Mouse (Mus musculus) adrenal gland, adult 2 months (tissue): ENCODE measurements at regions not wholly inside any gene's neighbourhood (a gene's known extent, or its start where the extent isn't known, plus 50 kb on each side); places are given as distances from the start of the nearest gene placed in this dataset.

Experiments
- DNase-seq: peaks from one replicate; pipeline ENCODE4 v3.0.0; 2021

DNA sequence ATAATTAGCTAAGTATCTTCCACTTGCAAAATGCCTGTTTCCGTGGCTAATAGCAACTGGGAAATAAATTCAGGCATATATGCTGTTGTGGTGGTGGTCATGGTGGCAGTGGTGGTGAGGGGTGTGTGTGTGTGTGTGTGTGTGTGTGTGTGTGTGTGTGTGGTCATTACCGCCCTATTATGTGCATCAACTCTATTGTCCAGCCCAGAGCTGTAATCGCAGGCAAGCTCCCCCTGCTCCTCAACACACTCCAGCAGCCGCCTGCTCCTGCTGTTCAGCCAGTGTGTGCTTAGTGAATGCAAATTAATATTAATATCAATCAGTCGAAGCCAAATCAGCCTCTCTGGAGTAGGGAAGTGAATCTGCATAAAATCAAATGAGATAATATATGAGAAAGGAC lies 152.9 kb upstream of the Zic3 start:
- no peak for DNase-seq

DNA sequence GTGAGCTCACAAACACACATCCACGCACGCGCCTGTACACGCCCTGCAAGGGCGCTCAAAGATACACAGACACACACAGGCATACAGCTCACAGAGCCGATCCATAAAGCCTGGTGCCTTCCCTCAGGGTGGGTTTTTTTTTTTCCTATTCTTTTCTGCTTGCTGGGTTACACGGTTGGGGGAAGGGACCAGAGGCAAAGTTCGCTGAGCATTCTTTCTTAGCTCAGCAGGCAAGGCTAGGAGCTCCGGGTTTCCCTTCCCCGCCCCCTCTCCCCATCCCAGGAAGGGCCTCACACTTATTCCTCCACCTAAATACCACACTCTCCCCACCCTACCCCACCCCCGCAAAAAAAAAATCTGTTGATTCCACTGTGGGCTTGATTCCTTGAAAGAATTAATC lies 105.8 kb upstream of the Zic3 start:
- no peak for DNase-seq

DNA sequence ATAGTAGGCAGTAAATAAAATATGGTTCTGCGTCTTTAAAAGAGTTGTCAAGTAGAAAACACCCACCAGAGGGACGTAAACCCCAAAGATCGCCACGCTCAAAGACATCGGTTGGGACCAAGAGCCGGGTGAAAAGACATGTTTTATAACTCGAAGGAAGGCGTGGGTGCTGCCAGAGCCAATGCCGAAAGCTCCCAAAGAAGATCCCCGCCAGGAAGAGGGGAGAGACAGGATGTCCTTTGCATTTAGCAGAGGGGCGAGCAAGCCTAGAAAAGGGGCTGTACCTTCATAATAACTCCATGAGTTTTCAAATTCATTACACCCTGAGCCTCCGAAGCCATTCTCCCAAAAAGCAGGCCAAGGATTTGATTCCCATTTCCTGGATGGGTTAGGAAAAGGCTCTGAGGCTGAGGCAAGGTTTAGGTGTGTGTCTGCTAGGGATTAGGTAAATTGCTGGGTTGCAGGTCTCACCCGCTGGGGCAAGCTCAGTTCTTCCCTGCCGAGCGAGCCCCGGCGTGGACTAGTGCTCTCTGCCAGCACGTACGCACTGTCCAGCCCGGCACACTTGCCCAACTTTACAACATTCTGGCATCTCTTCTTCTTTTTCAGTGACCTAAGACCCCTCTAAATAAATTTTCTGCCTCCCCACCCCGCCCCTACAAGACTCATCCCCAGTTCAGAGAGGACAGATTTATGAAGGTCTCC lies 104.9 kb upstream of the Zic3 start:
- DNase-seq = peak; percentile 1

DNA sequence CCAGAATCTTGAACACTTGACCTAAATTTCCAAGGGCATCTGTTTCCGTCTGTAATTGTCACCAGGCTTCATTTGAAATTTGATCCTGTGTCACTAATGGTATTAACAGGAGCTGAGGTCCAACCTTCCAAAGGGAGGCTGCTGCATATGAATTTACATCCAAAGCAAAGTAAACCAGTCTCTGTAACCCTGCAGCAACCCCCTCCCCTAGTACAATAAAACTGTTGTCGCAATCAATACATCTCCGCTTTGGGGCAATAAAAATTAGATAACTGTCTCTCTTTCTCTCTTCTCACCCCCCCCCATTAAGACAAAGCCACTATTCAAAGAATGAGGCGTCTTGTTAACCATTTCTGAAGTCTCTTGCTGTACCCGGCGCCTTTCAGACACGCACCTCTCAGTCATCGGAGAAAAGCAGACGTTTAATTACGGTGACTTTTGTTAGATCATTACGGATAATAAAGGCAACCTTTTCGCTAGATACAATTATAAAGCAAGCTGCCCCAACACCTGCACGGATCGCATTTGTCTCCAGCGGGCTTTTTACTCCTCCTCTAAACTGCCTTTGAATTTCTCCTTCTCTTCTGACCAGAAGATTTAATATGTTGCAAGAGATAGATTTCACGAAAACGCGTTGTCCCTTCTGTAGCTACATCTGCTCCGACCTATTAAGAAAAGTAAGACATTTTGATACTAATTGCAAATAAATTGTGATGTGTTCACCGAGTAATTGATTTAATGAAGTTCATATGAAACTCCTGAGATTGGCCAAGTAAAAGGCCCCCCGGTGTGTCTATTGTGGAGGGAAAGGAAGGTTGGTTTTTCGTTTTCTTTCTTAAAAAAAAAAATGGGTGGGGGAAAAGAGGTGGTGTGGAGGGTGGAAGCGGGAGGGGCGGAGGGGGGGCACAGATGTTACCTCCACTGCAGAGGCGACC lies 104.1 kb upstream of the Zic3 start:
- DNase-seq = no peak

DNA sequence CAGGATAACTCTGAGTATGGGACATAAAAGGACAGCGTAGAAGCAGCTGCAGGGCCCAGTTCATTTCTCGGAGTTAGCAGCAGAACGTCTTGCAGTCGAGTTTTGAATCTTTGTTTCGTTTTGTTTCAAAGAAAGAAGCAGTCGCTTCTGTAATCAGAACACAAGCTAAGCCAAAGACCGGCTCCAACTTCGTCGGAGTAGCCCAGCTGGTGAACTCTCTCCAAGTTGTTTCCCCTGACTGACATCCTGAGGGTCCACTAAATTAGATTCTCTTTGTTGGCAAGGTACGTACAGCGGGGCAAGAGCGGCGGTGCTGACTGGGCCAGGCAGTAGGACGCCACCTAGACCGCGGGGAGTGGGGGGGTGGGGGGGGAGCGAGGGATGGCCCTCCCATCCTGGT lies 102.6 kb upstream of the Zic3 start:
- peak; percentile 12 for DNase-seq

DNA sequence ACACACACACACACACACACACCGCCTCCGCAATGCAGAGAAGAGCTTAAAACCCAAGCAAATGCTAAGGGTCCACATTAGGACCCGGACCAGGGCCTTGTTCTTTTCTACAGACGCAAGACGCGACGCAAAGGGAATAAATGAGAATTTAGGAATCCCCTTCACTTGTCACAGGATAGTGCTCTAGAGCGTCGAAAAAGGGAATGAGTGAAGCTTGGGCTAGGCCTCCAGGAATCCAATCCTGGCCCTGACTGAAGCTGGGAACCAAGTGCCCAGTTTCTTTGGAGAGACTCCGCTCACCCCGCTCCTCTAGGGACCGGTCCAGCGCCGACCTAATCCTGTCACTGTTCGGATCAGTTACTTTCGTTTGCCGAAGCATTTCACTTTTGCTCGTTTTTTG lies 102.1 kb upstream of the Zic3 start:
- no peak for DNase-seq

DNA sequence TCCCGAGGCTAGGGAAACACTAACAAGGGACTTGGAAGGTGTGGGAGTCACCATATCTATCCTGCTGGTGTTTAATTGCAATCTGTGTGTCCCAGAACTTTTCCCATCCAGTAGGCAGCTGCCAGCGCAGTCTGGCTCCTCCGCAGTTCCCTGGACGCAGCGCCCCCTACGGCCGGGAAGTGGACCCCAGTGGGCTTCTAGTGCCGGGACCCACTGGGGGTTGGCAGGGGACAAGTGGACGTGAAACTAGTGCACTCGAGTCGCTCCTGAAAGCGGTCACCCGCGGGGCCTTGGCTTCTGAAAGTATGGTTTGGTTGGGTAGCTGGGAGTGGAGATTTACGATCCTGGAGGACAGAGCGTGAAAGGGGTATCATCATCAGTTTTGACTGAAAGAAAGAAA lies 101.2 kb upstream of the Zic3 start:
- peak; percentile 15 for DNase-seq

DNA sequence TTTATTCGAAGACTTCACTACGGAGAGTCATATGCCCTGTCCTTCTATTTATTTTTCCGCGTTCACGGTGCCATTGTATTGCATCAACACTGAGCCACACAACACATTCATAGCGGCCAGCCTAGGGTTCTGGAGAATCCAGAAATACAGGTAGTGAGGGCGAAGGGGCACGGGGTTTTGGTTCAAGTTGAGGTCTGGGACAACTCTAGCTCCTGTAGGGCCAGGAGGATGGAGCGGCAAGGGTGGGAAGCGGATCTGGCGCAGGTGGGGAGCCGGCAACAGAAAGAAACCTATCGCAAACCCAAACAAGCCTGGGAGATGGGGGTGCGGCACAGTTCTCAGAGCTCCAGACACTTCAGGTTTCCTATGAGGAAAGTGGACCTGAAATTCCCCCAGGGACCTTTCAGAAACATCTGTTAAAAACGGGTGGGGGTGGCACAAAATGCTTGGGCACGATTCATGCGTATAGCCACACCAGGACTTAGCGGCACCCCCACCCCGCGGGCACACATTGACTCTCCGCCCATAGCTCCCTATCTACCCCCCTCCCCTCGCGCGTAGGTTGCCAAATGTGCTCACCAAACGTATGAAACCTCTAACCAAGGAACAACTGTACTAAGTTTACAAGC lies 100.6 kb upstream of the Zic3 start:
- no peak for DNase-seq

DNA sequence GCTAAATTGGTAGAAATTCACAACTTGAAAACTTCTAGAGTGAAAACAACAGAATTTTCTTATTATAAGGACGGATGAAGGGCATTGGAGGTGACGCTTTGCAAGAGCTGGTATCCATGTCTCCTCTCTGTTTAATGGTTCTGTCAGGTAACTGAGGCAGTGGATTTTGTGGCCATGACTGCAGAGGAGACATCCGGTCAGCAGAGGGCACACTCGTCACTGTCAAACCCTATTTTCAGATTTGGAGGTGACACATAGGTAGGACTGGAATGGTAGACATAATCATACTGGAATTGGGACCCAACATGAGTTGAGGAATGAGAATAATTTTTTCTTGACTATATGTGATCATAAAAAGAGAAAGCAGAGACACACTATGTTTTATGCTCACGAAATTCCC lies 98.7 kb upstream of the Zic3 start:
- peak; percentile 21 for DNase-seq

DNA sequence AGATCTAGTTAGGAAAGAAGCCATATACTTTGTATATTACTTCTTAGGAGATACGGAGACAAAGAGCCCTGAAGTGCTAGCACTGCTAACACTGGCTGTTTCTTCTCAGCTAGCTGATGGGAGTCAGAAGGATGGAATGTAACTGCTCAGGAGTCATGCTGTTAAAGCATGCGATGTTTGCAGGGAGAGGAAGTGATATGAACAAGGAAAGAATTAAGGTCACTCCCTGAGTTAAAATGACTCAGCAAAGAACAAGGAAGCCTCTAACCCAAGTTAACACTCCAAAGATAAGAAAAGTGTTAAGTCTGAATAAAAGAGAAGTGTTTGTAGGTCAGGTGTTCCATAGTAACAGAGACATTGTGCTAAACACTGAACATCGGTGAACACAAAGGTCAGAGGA lies 86.9 kb upstream of the Zic3 start:
- peak; percentile 3 for DNase-seq

DNA sequence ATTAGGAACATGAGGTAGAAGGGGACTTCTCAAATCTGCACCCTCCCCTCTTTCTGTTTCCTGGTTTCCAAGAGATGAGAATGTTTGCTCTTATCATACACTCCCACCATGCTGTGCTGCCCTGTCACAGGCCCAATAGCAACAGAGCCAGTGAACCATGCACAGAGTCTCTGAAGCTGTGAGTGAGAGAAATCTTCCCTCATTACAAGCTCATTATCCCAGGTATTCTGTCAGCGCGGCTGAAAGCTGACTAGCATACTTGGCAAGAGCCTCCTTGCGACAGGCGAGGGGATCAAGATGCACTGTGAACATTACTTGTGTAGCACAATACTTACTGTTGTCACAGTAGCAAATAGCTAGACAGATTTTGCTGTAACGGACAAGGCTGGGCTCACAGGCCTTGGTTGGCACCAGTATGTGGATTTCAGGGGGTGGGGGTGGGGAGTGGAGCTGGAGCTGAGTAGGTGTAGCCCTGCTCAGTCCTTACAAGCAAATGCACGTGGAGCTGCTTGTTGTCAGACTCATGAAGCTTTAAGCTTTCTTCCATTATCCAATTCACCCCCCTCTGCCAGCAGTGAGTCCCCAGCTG lies 84.2 kb upstream of the Zic3 start:
- DNase-seq = no peak

DNA sequence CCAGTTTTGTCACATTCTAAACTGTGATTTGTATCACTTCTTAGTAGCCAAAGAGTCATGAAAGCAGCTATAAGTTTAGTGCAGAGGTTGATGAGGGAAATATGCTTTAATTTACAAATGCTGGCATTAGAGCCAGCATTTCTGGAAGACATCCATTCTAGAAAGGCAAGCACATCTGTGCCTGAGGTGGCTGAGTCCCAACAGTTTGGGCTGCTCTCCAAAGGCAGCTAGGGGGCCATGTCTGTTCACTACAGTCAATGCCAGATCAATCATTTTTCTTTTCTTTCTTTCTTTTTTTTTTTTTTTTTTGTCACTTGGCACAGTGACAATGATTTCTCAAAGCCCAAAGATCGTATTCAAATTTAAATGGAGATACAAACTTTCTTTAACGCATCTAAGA lies 71.6 kb upstream of the Zic3 start:
- no peak for DNase-seq

DNA sequence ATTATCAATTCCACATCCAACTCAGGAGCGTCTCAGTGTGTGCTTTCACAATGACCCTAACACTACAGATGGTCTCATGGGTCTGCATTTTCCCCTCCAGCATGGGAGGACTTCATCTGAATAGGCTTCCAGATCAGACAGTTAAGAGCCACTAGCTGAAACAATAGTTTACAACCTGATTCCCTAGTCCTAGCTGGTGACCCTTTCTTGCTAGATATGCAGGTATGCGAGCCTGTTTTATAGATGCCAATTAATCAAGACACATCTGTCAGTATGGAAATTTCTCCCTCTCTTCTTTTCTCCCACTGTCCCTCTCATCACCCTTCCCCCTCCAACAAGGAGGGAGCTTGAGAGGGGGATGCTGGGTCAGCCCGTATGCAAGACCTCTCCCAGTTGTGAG lies 71.2 kb upstream of the Zic3 start:
- DNase-seq = no peak

DNA sequence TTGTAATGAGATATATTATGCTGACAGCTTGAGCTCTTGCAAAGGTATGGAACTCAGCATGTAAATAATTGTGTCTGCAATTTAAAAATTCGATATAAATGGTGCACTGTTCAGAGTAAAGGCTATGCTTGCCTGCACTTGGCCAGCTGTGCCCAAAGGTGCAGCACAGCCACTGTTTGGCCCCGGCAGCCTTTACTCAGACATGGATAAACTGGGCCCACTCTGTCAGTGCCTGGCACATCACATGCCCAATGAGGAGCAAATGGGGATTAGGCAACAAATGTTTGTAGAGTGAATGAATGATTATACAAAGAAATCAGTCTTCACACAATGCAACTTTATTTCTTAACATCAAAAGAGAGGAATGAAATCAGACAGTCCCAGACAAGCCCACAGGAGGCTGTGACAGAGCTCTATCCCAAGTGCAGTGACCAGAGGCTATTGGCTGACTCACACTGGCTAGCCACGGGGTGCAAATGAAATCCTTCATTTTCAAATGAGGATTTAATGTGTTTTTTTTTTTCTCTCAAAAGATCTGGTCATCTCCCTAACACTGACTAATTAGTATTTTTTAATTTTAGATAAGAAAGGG lies 67.8 kb upstream of the Zic3 start:
- DNase-seq = no peak
